Comparison of ENCODE assay signal across 8 mouse cellular contexts in genomic region chr14:54464293-54465005, GRCm38 (mm10). TPM values are rescaled to one million over a fixed set of nuclear protein-coding genes. Genes with fewer than 3 reads are reported as not detected.
A peak's percentile ranks its signal among the peaks of the same experiment; 100 is the strongest.
DNase-seq lines count a peak whose midpoint lies in the region; ATAC-seq lines count a peak whose summit lies in the region.

No protein-coding gene starts in this region.

- H3K4me1 ChIP-seq in forebrain, embryonic 12.5 days, result peaks cover 7% of the 10 kb centered on the region; the same call in 1 of the 2 replicates

- peak overlapping the region; percentile 82 for H3K4me3 ChIP-seq in forebrain, embryonic 12.5 days (replicated peaks)

- no peaks in the 10 kb centered on the region for H3K27me3 ChIP-seq in forebrain, embryonic 12.5 days

- peaks cover 21% of the 10 kb centered on the region for H3K36me3 ChIP-seq in forebrain, embryonic 12.5 days (replicated peaks)

- WGBS in forebrain, embryonic 12.5 days, result 1% methylated on average over 50 of the region's 57 CpGs

- H3K4me2 ChIP-seq in forebrain, embryonic 12.5 days, result peak overlapping the region; percentile 92

- intact Hi-C loops in left cerebral cortex, postnatal 4 days (cut with DNase I), result no loop called here

- H3K9ac ChIP-seq in forebrain, embryonic 12.5 days, result peak overlapping the region; percentile 79

- H3K9me3 ChIP-seq in forebrain, embryonic 12.5 days, result no peaks in the 10 kb centered on the region

- peak overlapping the region; percentile 69; the same call in 1 of the 2 replicates for H3K27ac ChIP-seq in forebrain, embryonic 12.5 days

- peak; percentile 57 for ATAC-seq in cerebellum, adult (ENCODE audit: insufficient number of reproducible peaks, low FRiP score, low TSS enrichment)
- peak; percentile 78 for ATAC-seq in forebrain, embryonic 12.5 days (ENCODE audit: low FRiP score)
- ATAC-seq in hematopoietic stem cell, adult 5-6 weeks (replicated peaks in 1 of 2; ENCODE audit: insufficient read depth in 1 of 2, low FRiP score in 2 of 2, low TSS enrichment in 1 of 2, low read depth in 1 of 2, poor library complexity in 2 of 2, severe bottlenecking in 2 of 2), result peak; percentile 67 to 75

- DNase-seq in frontal cortex, postnatal 36 days (ENCODE audit: low spot score in 2 of 2), result peak; percentile 24 to 30
- DNase-seq in frontal cortex, postnatal 10 days (ENCODE audit: low spot score in 2 of 2), result no peak
- peak; percentile 59 for DNase-seq in left cerebral cortex, postnatal 4 days
- DNase-seq in mesoderm, embryonic 11.5 days (ENCODE audit: low read depth, low spot score), result peak; percentile 81
- DNase-seq in skeletal muscle tissue, adult 2 months (ENCODE audit: low read depth, low spot score), result peak; percentile 48

RNA-seq across cellular contexts. Expression of gene Lrp10, which starts 0.5 kb away (rescaled TPM):
- polyA plus RNA-seq in forebrain, embryonic 12.5 days (2016; fragmentation: Nextera tagmentation; extraction: Ambion mirVana), result 26.2 and 29.8 TPM in 2 replicates
- 20.5 and 38.3 TPM in 2 replicates for total RNA-seq in hematopoietic stem cell, adult 5-6 weeks (2017)
- 10 to 100 TPM; 39.6 to 39.8 TPM for total RNA-seq in left cerebral cortex, postnatal 4 days (2021)

RNA-seq across cellular contexts. Expression of gene Rem2, which starts 11.5 kb away (rescaled TPM):
- 26.1 and 29.9 TPM in 2 replicates for polyA plus RNA-seq in forebrain, embryonic 12.5 days (2016; fragmentation: Nextera tagmentation; extraction: Ambion mirVana)
- total RNA-seq in hematopoietic stem cell, adult 5-6 weeks (2017), result 1.8 and 2.5 TPM in 2 replicates
- total RNA-seq in left cerebral cortex, postnatal 4 days (2021), result 10 to 100 TPM; 15.0 to 17.2 TPM

RNA-seq across cellular contexts. Expression of gene Mmp14, which starts 33.0 kb away (rescaled TPM):
- 76.0 and 79.2 TPM in 2 replicates for polyA plus RNA-seq in forebrain, embryonic 12.5 days (2016; fragmentation: Nextera tagmentation; extraction: Ambion mirVana)
- 6.5 and 7.5 TPM in 2 replicates for total RNA-seq in hematopoietic stem cell, adult 5-6 weeks (2017)
- total RNA-seq in left cerebral cortex, postnatal 4 days (2021), result 10 to 100 TPM; 44.0 to 47.9 TPM

RNA-seq across cellular contexts. Expression of gene Mrpl52, which starts 37.7 kb away (rescaled TPM):
- 274 and 307 TPM in 2 replicates for polyA plus RNA-seq in forebrain, embryonic 12.5 days (2016; fragmentation: Nextera tagmentation; extraction: Ambion mirVana)
- total RNA-seq in hematopoietic stem cell, adult 5-6 weeks (2017), result 103 and 131 TPM in 2 replicates
- 100 to 1,000 TPM; 147 to 150 TPM for total RNA-seq in left cerebral cortex, postnatal 4 days (2021)

RNA-seq across cellular contexts. Expression of gene Slc7a7, which starts 46.9 kb away (rescaled TPM):
- 4.2 and 5.4 TPM in 2 replicates for polyA plus RNA-seq in forebrain, embryonic 12.5 days (2016; fragmentation: Nextera tagmentation; extraction: Ambion mirVana)
- total RNA-seq in hematopoietic stem cell, adult 5-6 weeks (2017), result 1.9 and 3.5 TPM in 2 replicates
- total RNA-seq in left cerebral cortex, postnatal 4 days (2021), result 1 to 10 TPM; 2.2 to 3.7 TPM

Comparison
In these comparisons a context has a peak if more than half of its experiments do, and no peak if none do; other contexts are left out.
1. DNase-seq: peak in frontal cortex, postnatal 36 days (2 of 2), left cerebral cortex, postnatal 4 days (single experiment), mesoderm, embryonic 11.5 days (single experiment) and skeletal muscle tissue, adult 2 months (single experiment); none in frontal cortex, postnatal 10 days (0 of 2).
2. Peak in every context shown above with its lines, with median percentiles within 50 percentile points of each other: ATAC-seq.